Mouse (Mus musculus) adrenal gland, adult 18-20 months (tissue): ENCODE measurements around the gene Ube4b. TPM values are rescaled to one million over a fixed set of nuclear protein-coding genes. Genes with fewer than 3 reads are reported as not detected.
"Not testable (repeated sequence)": the region's sequence is repeated elsewhere in the genome, so short reads cannot be mapped to it uniquely, and the experiment has no call there.

Source experiments
- DNase-seq, 2 experiments: peaks; one replicate each; pipeline ENCODE4 v3.0.0; 2021 to 2022; ENCODE audit warnings: low spot score in 2 of 2
- total RNA-seq, 2 experiments: library from RNA; stranded (reverse); gene quantifications; 1 replicate in 1 of 2; 2 replicates in 1 of 2; pipeline ENCODE4 v1.2.3; 2021

Ube4b gene
- total RNA-seq, 2 experiments from 2014 or later = 59.8 to 71.3 TPM

- no peak for DNase-seq
These were observed 14.0 kb upstream of the Ube4b start for GRCm38 (mm10) chr4:149440576-149440975.

GRCm38 (mm10) chr4:149431887-149432286, 5.3 kb upstream of the Ube4b start:
- DNase-seq = not testable (repeated sequence)

GRCm38 (mm10) chr4:149429592-149429991, 3.0 kb upstream of the Ube4b start:
- DNase-seq = no peak

- peak in 1 of 2 experiments; percentile 56 for DNase-seq
These were observed 702 bp downstream of the Ube4b start for GRCm38 (mm10) chr4:149425801-149426292.

GRCm38 (mm10) chr4:149424755-149425154, 1.8 kb downstream of the Ube4b start:
- no peak for DNase-seq

- no peak for DNase-seq
These were observed 8.6 kb downstream of the Ube4b start for GRCm38 (mm10) chr4:149417854-149418365.

- DNase-seq = no peak
These were observed 9.6 kb downstream of the Ube4b start for GRCm38 (mm10) chr4:149416986-149417385.

- no peak for DNase-seq
These were observed 10.1 kb downstream of the Ube4b start for GRCm38 (mm10) chr4:149416417-149416816.

GRCm38 (mm10) chr4:149415651-149416169, 10.8 kb downstream of the Ube4b start:
- no peak for DNase-seq

GRCm38 (mm10) chr4:149414259-149414658, 12.3 kb downstream of the Ube4b start:
- DNase-seq = no peak

- no peak for DNase-seq
These were observed 16.8 kb downstream of the Ube4b start for GRCm38 (mm10) chr4:149409759-149410158.

GRCm38 (mm10) chr4:149408331-149408730, 18.2 kb downstream of the Ube4b start:
- DNase-seq = no peak

GRCm38 (mm10) chr4:149407461-149407860, 19.1 kb downstream of the Ube4b start:
- no peak for DNase-seq

GRCm38 (mm10) chr4:149405713-149406443, 20.7 kb downstream of the Ube4b start:
- DNase-seq = no peak

GRCm38 (mm10) chr4:149404640-149405465, 21.7 kb downstream of the Ube4b start:
- no peak for DNase-seq

GRCm38 (mm10) chr4:149403037-149403436, 23.5 kb downstream of the Ube4b start:
- no peak for DNase-seq

- DNase-seq = no peak
These were observed 25.0 kb downstream of the Ube4b start for GRCm38 (mm10) chr4:149401591-149401982.

GRCm38 (mm10) chr4:149400878-149401590, 25.5 kb downstream of the Ube4b start:
- no peak for DNase-seq

- DNase-seq = no peak
These were observed 27.1 kb downstream of the Ube4b start for GRCm38 (mm10) chr4:149399331-149399910.

- DNase-seq = no peak
These were observed 28.3 kb downstream of the Ube4b start for GRCm38 (mm10) chr4:149398181-149398735.
